Mouse (Mus musculus): ENCODE data around the gene Gm17509.

GRCm38 (mm10) chr13:117193422-117193983 is 27.4 kb downstream of the Gm17509 start:
- TF ChIP-seq CTCF (IDR thresholded peaks at IDR 0.05; ENCODE audit: borderline replicate concordance, extremely low read depth, insufficient read depth, insufficient read length) (no peak), POLR2A (IDR thresholded peaks at IDR 0.05; ENCODE audit: borderline replicate concordance, extremely low read depth, insufficient read depth, insufficient read length, poor library complexity, severe bottlenecking) (no peak)

Data from brain, embryonic 14.5 days (tissue).